Mouse (Mus musculus): Measurements from ENCODE around the gene Mettl6. TPM values are rescaled to one million over a fixed set of nuclear protein-coding genes. Genes with fewer than 3 reads are reported as not detected.
"Not testable (repeated sequence)": the region's sequence is repeated elsewhere in the genome, so short reads cannot be mapped to it uniquely, and the experiment has no call there.

Gene Mettl6
- total RNA-seq, 2 experiments from 2014 or later, result 16.5 to 16.9 TPM

DNA sequence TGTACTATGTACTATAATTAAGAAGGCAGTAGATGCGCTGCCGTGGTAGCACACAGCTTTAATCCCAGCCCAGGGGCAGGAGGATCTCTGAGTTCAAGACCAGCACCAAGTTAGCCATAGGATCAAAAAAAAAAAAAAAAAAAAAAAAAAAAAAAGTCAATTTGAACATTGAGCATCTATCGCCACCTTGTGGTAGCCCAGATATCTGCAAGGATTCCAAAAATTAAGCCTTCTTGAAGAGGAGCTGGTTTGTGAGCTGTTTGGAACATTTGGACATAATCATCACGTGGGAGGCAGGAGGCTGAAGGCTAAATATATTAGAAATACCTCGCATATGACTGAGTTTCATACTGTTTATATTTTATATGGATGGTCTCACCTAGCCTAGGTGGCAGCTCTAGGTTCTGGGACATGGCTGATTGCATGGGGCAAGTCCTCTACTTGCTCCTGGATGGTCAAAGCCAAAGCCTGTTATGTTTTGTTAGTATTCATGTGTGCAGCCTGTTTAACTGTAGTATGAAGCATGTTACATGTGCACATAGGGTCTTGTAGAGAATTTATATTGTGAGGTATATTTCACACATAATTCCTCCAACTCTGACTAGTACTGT, 22.3 kb downstream of the Mettl6 start:
- peak; percentile 79 for DNase-seq

DNA sequence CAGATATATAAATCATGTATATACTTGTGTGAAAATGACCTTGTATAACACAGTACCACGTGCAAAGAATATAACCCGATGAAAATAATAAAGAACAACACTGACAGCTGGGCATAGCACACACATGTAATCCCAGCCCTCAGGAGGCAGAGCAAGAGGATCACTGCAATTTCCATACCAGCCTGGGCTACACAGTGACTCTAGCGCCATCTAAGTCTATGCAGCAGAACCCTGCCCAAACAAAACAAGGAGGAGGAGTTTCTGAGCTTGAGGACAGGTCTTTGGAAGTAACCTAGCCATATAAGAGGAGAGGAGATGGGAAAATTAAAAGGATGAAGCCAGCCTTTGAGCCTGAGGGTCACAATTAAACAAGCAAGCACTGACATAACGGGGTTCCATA, 25.1 kb downstream of the Mettl6 start:
- DNase-seq, result no peak

DNA sequence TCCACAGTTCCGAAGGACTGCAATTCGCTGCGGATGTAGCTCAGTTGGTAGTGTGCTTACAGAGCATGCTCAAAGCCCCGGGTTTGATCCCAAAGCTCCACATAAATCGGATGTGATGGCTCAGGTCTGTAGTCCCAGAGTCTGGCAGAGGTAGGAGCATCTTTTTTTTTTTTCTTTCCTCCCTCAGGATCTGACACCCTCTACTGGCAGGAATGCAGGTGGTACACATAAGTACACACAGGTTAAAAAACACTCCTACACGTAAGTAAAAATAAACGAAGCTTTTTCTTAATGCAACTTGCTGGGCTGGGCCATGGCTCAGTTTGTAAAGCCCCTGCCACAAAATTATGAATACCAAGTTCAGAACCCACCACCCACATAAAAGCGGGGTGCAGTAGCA, 30.7 kb downstream of the Mettl6 start:
- DNase-seq, result peak; percentile 47

DNA sequence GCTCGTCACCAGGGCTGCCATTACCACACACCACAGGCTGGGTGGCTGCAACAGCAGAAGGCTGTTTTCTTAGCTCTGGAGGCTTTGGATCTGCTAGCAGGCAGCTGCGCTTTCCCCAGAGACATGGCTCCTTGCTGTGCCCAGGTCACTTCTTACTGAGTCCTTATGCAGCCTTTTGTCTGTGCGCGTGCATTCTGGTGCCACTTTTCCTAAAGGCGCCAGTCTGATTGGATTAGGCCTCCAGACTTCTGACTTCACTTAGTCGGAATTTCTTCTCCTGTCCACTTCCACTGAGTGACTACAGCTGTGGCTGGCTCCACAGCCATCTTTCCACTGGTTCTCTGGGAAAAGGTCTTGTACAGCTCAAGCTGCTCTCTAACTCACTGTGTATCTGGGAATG, 32.0 kb downstream of the Mettl6 start:
- peak; percentile 43 for DNase-seq

DNA sequence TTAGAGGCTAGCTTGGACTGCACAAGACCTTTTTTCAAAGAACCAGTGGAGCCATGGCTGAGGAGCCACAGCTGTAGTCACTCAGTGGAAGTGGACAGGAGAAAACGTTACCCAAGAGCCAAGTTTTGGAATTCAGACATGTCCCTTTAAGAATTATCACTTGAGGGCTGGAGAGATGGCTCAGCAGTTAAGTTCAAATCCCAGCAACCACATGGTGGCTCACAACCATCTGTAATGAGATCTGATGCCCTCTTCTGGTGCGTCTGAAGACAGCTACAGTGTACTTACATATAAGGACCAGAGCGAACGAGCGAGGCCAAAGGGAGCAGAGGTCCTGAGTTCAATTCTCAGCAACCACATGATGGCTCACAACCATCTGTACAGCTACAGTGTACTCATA, 32.6 kb downstream of the Mettl6 start:
- not testable (repeated sequence) for DNase-seq

DNA sequence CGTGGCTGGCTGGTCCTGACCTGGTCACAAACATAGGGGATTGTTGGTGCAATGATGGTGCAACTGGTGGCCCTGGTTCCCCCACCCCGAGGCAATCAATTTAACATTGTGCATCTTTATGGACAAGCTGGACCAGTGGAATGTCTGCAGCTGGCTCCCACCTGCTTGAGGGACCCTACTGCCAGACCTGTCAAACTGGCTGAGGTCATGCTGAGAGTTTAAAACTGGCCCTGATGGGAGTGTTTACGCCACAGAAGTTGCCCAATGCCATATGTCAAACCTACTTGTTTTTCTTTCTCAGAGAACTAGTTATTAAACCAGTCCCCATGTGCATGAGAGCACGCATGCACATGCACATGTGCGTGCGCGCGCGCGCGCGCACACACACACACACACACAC, 36.8 kb downstream of the Mettl6 start:
- DNase-seq, result peak; percentile 31

DNA sequence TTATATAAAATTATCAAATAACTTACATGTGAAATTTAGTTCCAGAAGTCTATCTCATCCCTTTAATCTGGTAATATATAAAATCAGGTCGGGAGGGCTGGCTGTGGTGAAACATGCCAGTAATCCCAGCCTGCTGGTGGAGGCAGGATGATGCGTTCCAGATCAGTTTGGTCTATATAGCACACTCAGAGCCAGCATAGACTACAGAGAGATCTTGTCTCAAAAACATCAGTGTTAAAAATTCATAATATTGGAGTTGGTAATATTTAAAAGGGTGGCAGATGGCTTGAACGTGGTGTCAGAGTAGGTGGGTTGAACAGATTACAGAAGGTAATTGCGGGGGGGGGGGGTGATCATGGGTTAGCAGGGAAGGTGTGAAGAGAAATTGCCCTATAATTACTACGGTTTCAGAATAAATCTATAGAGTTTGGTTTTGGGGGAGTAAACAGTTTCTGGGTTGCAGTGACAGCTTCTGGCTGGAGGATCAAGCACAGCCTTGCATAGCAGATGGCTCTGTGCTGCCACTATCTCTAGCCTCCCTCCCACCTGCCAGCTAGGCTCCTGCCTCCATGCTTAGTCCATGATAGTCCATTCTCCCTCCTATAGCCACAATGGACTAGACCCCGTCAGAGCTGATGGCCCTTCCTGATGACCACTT, 38.6 kb downstream of the Mettl6 start:
- DNase-seq, result no peak

DNA sequence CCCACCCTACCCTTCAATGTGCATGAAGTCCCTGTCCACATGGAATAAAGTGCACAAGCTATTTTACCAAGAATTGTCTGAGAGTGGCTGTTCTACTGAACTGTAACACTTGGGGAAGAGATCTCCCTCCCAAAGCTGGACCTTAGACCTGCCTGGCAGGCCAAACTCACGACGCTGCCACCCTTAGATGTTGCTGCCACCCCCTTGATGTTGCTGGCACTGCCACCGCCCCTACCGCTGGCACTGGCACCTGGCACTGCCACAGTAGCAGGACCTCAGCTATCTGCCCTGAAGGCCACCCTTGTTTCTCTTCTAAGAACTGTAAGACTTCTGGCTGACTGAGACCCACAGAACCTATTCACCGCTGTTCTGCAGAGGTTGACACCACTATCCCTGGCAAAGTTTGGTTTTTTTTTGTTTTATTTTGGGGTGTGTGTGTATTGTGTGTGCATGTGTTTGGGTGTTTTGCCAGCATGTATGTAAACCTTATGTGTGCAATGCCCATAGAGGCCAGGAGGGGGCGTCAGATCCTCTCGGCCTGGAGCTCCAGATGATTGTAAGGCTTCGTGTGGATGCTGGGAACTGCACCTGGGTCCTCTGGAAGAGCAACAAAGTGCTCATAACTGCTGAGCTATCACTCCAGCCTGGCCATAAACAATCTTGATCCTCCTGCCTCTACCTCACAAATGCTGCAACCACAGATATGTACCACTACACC, 39.8 kb downstream of the Mettl6 start:
- no peak for DNase-seq

DNA sequence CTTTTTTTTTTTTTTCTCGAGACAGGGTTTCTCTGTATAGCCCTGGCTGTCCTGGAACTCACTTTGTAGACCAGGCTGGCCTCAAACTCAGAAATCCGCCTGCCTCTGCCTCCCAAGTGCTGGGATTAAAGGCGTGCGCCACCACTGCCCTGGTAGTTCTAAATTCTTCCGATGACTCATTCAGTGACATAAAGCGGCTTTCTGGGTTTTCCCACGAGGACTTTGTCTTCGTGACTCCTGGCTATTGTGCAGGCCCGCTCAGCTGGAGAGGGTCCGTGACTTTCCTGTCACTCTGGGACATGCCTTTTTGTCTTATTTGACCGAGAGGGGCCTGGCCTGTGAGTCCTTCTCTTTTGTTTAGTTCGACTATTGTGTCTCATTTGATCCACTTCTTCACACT, 40.9 kb downstream of the Mettl6 start:
- not testable (repeated sequence) for DNase-seq

DNA sequence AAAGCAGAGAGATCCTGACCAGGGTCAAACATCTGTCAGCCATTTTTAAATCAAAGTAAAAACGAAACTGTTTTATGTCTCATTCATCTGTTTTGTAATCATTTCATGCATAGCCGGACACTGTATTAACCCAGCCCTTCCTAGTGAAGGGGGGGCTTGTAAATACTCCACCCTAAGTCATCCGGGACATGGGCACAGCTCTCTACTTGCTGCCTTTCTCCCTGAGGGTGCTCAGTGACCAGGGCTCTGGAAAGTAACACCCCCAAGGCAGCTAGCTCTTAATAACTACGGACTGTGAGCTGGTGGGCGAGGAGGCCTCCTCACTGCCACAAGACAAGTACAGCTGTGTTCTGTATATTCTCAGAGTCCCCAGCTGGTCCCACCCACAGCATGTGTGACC, 45.8 kb downstream of the Mettl6 start:
- no peak for DNase-seq

DNA sequence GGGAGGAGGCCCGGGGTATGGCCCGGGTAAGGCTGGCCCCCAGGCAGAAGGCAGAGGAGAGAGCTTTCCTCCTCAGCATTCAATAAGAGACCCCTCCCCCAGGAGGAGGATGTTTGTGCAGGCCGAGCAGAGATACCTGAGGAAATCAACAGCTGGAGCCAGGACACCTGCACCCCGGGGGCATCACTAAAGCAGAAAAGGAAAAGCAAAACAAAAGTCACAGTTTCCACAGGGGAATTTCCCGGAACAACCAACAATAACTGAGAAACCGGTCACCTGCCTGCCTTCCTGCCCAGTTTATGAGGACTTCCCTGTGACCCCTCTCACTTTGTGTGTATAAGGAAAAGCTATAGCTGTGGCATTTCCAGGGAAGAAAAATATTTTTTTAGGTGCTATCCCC, 51.2 kb downstream of the Mettl6 start:
- no peak for DNase-seq

DNA sequence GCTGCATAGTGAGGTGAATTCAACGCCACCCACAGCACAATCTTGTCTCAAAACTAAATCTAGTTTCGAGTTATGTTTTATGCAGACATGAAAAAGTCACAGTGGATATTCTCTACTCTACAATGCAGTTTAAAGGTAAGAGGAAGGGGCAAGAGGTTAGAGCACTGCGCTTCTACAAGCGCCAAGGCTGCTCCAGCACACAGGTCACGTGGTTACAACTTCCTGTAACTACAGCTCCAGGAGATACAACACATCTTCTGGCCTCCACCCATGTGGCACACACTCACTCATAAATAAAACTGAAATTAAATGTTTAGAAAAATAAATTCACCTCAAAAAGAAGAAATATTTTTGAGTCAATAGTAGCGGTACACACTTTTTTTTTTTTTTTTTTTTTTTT, 54.1 kb downstream of the Mettl6 start:
- no peak for DNase-seq

DNA sequence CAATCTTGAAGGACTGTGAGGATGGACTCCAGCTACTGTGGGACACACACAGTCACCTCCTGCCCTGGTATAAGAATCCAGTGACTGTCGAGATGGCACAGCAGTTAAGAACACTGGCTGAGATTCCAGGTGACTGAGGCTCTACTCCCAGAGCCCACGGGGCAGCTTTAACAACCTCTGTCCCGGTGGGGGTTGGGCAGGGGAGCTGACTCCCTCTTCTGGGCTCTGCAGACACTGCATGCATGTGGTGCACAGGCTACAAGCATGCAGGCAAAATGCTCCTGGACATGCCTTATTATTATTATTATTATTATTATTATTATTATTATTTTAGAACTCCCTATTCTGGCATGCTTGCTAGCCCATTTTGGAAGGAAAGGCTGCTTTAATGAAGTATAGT, 54.6 kb downstream of the Mettl6 start:
- peak; percentile 35 for DNase-seq

DNA sequence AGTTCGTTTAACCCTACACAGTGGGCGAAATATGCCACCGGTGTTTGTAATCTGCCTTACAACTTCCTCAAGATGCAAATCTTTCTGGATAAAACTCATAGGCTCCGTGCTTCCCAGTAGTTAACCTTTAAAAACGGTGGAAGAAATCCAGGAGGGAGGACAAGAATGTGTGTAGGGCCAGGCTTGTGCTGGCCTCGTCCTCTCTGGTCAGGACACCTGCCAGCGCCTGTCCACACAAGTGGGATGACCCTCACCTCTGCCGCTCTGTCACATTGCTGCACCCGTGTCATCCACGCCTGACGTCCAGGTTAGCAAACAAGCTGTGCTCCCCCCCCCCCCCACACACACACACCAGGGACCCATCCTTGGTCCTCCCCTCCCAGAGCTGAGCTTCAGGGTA, 55.6 kb downstream of the Mettl6 start:
- DNase-seq, result no peak

DNA sequence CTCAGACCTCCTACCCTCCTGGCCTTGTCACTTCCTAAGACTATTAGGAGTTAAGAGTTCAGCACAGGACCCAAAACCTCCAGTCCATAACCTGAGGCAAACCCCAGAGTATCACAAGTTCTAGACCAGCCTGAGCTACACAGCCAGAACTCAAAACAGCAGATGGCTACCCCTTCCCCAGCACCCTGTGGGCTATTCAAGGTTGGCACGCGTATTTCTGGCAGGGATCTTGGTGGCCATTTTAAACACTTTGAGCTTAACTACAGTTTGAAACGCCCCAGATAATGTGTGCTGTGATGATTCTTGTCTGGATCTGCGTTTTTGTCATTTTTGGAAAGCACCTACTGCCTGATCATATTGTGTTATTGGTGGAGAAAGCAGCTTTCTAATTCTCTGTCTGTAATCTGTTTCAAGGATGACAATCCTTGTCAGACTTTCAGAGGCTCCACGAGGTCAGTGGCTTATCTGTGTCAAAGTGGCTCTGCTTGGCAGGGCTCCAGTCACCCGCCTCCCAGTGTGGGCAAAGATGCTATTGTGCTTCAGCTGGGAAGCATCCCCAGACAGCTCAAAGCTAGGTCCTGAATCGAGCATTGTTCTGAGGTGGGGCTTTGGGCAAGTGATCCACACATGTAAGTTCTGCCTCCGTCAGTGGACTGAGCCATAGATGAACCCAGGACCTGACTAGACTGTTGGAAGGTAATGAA, 56.9 kb downstream of the Mettl6 start:
- no peak for DNase-seq

DNA sequence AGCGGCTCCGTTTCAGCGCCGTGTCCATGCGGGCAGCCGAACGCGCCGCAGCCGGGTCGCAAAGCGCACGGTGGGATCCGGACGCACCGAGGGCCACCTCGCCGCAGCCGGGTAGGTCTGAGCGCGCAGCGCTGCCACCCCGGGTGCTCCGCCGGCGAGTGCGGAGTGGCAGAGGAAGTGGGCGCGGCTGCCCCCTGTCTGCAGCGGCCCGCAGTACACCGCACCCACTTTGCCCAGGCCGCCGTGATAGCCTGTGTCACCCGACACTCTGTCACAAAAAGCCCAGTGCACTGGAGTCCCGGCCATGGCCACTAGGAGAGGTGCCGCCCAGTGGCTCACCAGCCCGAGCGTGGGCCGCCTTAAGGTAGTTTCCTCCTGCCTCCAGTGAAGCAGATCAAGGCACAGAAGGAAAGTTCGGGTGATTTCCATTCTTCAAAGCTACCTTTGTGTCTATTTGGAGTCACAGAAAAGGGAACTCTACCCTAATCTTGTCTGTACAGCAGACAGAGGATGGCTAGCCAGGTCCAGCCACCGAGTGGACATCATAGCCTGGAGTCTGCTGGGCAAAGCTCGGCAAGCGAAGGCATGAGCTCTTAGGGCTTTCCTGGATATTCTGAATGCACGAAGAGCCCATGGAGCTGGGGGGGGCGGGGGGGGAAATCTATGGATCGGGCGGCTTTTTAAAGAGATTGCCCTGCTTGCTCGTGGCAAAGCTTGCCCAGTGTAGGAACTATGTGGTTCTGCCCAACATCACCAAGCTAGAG, 58.7 kb downstream of the Mettl6 start, which contains the start of gene Sh3bp5:
TSS of gene Sh3bp5 (minus strand) at position 149 of the 764 bp plus-strand sequence.
- peak; percentile 97 for DNase-seq

DNA sequence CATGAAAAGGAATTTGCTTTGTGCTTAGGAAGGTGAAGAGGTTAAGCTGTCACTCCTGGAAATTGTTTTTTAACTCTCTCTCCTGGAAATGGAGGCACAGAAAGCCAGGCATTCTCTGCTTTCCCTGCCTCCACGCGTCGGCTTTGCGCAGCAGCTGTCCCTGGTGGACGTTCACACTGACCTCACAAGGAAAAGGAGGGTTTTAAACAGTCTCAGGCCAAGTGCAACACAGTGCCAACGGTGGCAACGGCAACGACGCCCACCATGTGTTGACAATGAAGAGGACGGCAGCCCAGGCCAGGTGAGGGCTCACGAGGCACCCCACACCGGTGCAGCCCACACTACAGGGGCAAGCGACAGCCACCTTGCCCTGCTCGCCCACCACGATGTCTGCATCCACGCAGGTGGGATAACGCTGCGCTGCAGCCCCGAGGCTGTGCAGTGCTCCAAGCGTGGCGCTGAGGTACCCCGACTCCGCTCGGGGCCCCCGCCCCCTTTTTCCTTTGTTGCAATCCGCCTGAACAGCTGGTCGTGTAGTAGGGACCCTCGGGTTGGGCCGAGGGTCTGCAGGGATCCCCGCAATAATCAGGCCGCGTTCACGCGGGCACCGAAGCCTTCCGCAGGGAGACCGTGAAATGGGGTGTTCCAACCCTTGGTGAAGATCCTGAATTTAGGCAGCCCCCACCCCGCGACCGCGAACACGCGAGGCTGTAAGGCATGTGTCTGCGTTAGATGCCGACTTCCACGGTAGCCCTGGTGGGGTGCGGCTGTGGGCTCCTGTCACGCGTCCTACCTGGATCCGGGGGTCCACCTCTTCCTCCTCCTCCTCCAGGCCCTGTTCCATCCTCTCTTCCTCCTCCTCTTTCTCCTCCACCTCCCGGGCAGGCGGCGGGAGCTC, 59.6 kb downstream of the Mettl6 start:
- DNase-seq, result peak; percentile 40

DNA sequence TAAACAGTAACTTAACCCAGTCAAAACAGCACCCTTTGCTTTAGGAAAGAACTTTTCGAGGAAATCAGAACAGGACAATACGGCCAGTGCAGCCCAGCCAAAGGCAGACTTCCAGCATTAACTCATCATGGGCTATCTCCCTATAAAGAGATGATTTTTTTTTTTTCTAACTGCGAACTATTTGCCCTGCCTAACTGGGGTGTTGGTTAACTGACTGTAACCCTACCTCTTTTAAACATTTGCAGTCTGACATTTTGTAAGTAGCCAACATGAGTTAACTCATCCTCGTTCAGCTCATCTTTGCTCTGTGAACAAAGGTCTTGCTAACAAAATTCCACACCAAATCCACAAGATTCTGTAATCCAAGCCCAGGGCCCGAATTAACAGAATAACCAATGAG, 60.4 kb downstream of the Mettl6 start:
- DNase-seq, result no peak

DNA sequence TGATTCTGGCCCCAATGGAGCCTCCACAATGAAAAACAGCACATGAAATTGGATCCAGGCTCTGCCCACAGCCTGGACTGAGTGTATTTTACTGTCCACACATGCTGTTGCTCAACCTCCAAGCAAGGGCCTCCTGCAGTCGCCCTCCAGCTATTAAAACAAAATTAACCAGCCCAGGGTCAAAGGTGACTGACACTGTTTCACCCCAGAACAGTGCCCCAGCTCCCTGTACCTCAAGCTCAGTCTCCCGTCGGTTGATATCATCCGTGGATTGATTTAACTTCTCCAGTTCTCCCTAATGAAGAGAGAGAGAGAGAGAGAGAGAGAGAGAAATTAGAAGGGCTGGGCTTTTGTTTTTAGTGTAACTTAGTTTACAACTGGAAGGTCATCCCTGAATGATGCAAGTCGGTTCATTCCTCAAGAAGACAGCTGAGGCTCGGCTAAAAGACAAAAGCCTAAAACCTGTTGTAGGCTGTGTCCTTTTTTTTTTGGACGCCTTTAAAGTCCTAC, 60.9 kb downstream of the Mettl6 start:
- no peak for DNase-seq

DNA sequence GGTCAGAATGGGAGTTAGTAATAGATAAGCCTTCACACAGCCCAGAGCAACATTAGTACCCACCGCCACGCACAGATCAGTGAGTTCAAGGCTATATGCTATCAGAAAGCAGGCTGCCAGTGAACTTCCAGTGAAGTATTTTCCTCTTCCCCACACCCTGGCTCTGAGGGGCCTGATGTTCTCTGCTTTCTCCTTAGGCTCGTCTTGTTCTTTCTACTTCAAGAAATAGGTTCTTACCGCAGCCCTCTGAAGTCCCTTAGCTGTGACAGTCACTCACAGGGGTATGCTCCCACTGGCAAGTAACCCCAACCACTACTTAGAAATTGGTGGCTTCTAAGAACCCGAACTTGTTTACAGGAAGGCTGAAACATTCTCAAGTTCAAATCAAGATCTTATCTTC, 61.7 kb downstream of the Mettl6 start:
- no peak for DNase-seq

DNA sequence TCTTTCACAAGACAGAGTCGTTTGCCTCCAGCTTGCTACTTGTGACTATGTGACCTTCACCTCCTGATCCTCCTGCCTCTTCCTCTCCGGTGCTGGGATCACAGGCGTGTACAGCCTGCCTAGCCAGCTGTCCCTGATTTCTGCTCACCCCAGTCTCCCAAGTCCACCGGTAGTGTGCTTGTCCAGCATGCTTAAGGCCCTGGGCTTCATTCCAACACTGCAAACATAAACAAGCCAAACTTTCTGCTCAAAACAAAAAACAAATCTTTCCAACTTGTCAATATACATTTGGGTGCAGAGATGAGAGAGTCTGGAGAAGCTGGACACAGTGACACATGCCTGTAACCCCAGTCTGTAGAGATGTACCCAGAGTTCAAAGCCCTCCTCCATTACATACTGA, 62.4 kb downstream of the Mettl6 start:
- DNase-seq, result no peak

Measured in heart, postnatal 4 days (tissue).